Mouse (Mus musculus) lung, embryonic 16.5 days (tissue): ENCODE results near the gene Whrn. TPM values are rescaled to one million over a fixed set of nuclear protein-coding genes. Genes with fewer than 3 reads are reported as not detected.

Experiments
- ATAC-seq: fragments of 200-750 bp; cut with Nextera tagmentation; 2 replicates; pipeline ENCODE4 v1.8.0; 2017; ENCODE audit warnings: low read depth, mild to moderate bottlenecking, moderate library complexity
- H3K27ac ChIP-seq: fragments of 300-500 bp; sonication (generic); 2 replicates; pipeline ENCODE4 v1.5.1; 2014; ENCODE audit warnings: mild to moderate bottlenecking, control low read depth, low read length
- H3K27me3 ChIP-seq: fragments of 300-500 bp; sonication (generic); 2 replicates; pipeline ENCODE4 v1.6.1; 2014; ENCODE audit warnings: low read depth, low read length, mixed read lengths; ENCODE audit not compliant: control insufficient read depth, insufficient read depth
- H3K36me3 ChIP-seq: fragments of 300-500 bp; sonication (generic); 2 replicates; pipeline ENCODE4 v1.6.1; 2014; ENCODE audit warnings: low read length; ENCODE audit not compliant: control insufficient read depth, insufficient read depth
- H3K4me1 ChIP-seq: fragments of 300-500 bp; sonication (generic); replicated peaks from 2 replicates; pipeline ENCODE4 v1.6.1; 2014; ENCODE audit warnings: low read length, mixed read lengths; ENCODE audit not compliant: control insufficient read depth, insufficient read depth
- H3K4me2 ChIP-seq: fragments of 300-500 bp; sonication (generic); 2 replicates; pipeline ENCODE4 v1.6.1; 2014; ENCODE audit warnings: low read depth, low read length, control low read depth
- H3K4me3 ChIP-seq: fragments of 300-500 bp; sonication (generic); 2 replicates; pipeline ENCODE4 v1.5.1; 2014; ENCODE audit warnings: mild to moderate bottlenecking, low read length, control low read depth
- H3K9ac ChIP-seq: fragments of 300-500 bp; sonication (generic); 2 replicates; pipeline ENCODE4 v1.6.1; 2014; ENCODE audit warnings: low read length, control low read depth
- H3K9me3 ChIP-seq: fragments of 300-500 bp; sonication (generic); 2 replicates; pipeline ENCODE4 v1.6.1; 2016; ENCODE audit warnings: low read length; ENCODE audit not compliant: control insufficient read depth
- WGBS: fragments of 180-500 bp; shearing (Covaris S2); extraction: QIAGEN DNeasy Blood & Tissue Kit; methylation state at CpG from one replicate; pipeline ENCODE4 v1.1.7; 2014; 5-methylcytosine and 5-hydroxymethylcytosine counted together
- polyA plus RNA-seq: library from polyadenylated mRNA; unstranded; fragments of >200 nt; fragmentation: Nextera tagmentation; extraction: Ambion mirVana; gene quantifications from 2 replicates; pipeline ENCODE4 v1.2.1, GENCODE M21; 2015

Gene Whrn
- polyA plus RNA-seq, 1 experiment from 2014 or later: 2.6 TPM

- H3K27ac ChIP-seq: no peak overlapping the region
- H3K9ac ChIP-seq: no peak overlapping the region
- H3K36me3 ChIP-seq: no peaks in the 10 kb centered on the region
- no peak overlapping the region for H3K4me2 ChIP-seq
- no peaks in the 10 kb centered on the region for H3K27me3 ChIP-seq
- WGBS: 69% methylated on average over 7 of the region's 7 CpGs
- ATAC-seq: no peak
- no peaks in the 10 kb centered on the region for H3K9me3 ChIP-seq
- peaks cover 7% of the 10 kb centered on the region for H3K4me1 ChIP-seq
- no peak overlapping the region for H3K4me3 ChIP-seq
Observed at GRCm38 (mm10) chr4:63483741-63484140, 12.1 kb downstream of the Whrn start.

- Histone ChIP-seq H3K4me3 (no peak overlapping the region), H3K4me2 (no peak overlapping the region), H3K9me3 (no peaks in the 10 kb centered on the region), H3K36me3 (no peaks in the 10 kb centered on the region), H3K27me3 (no peaks in the 10 kb centered on the region), H3K9ac (no peak overlapping the region), H3K27ac (no peak overlapping the region), H3K4me1 (peaks cover 7% of the 10 kb centered on the region)
- ATAC-seq: no peak
- 47% methylated on average over 11 of the region's 11 CpGs for WGBS
Observed at GRCm38 (mm10) chr4:63480845-63481167, 15.0 kb downstream of the Whrn start.

- Histone ChIP-seq H3K4me1 (peaks cover 7% of the 10 kb centered on the region), H3K27ac (no peak overlapping the region), H3K27me3 (no peaks in the 10 kb centered on the region), H3K4me2 (no peak overlapping the region), H3K9ac (no peak overlapping the region), H3K9me3 (no peaks in the 10 kb centered on the region), H3K36me3 (no peaks in the 10 kb centered on the region), H3K4me3 (no peak overlapping the region)
- 0 out of 2 replicates have a peak, but pooled peaks have one; percentile 13 for ATAC-seq
- WGBS: 34% methylated on average over 11 of the region's 11 CpGs
Observed at GRCm38 (mm10) chr4:63480098-63480844, 15.5 kb downstream of the Whrn start.

- H3K4me3 ChIP-seq: no peak overlapping the region
- ATAC-seq: no peak
- WGBS: 68% methylated on average over 7 of the region's 7 CpGs
- no peaks in the 10 kb centered on the region for H3K36me3 ChIP-seq
- H3K4me1 ChIP-seq: peaks cover 7% of the 10 kb centered on the region
- no peaks in the 10 kb centered on the region for H3K9me3 ChIP-seq
- no peak overlapping the region for H3K27ac ChIP-seq
- no peak overlapping the region for H3K4me2 ChIP-seq
- no peak overlapping the region for H3K9ac ChIP-seq
- no peaks in the 10 kb centered on the region for H3K27me3 ChIP-seq
Observed at GRCm38 (mm10) chr4:63478036-63478435, 17.8 kb downstream of the Whrn start.

GRCm38 (mm10) chr4:63476891-63477290, 18.9 kb downstream of the Whrn start:
- Histone ChIP-seq H3K36me3 (no peaks in the 10 kb centered on the region), H3K4me2 (no peak overlapping the region), H3K4me1 (peaks cover 7% of the 10 kb centered on the region), H3K9ac (no peak overlapping the region), H3K27me3 (no peaks in the 10 kb centered on the region), H3K27ac (no peak overlapping the region), H3K9me3 (no peaks in the 10 kb centered on the region), H3K4me3 (no peak overlapping the region)
- ATAC-seq: no peak
- 86% methylated on average over 6 of the region's 6 CpGs for WGBS

- no peaks in the 10 kb centered on the region for H3K9me3 ChIP-seq
- H3K27me3 ChIP-seq: no peaks in the 10 kb centered on the region
- H3K4me2 ChIP-seq: no peak overlapping the region
- peaks cover under 1% of the 10 kb centered on the region for H3K4me1 ChIP-seq
- no peak overlapping the region for H3K4me3 ChIP-seq
- ATAC-seq: no peak
- no peak overlapping the region for H3K27ac ChIP-seq
- H3K36me3 ChIP-seq: no peaks in the 10 kb centered on the region
- H3K9ac ChIP-seq: no peak overlapping the region
- 61% methylated on average over 3 of the region's 3 CpGs for WGBS
Observed at GRCm38 (mm10) chr4:63475208-63475607, 20.6 kb downstream of the Whrn start.

- 26% methylated on average over 2 of the region's 2 CpGs for WGBS
- Histone ChIP-seq H3K4me3 (no peak overlapping the region), H3K27ac (no peak overlapping the region), H3K4me2 (no peak overlapping the region), H3K9me3 (no peaks in the 10 kb centered on the region), H3K27me3 (no peaks in the 10 kb centered on the region), H3K36me3 (no peaks in the 10 kb centered on the region), H3K9ac (no peak overlapping the region), H3K4me1 (no peaks in the 10 kb centered on the region)
- ATAC-seq: no peak
Observed at GRCm38 (mm10) chr4:63474439-63474838, 21.4 kb downstream of the Whrn start.

- no peak for ATAC-seq
- Histone ChIP-seq H3K36me3 (no peaks in the 10 kb centered on the region), H3K4me2 (no peak overlapping the region), H3K4me3 (no peak overlapping the region), H3K27me3 (no peaks in the 10 kb centered on the region), H3K9me3 (no peaks in the 10 kb centered on the region), H3K9ac (no peak overlapping the region), H3K4me1 (no peaks in the 10 kb centered on the region), H3K27ac (no peak overlapping the region)
- 44% methylated on average over 9 of the region's 10 CpGs for WGBS
Observed at GRCm38 (mm10) chr4:63467338-63467737, 28.5 kb downstream of the Whrn start.

GRCm38 (mm10) chr4:63466192-63466591, 29.6 kb downstream of the Whrn start:
- Histone ChIP-seq H3K4me2 (no peak overlapping the region), H3K36me3 (no peaks in the 10 kb centered on the region), H3K27me3 (no peaks in the 10 kb centered on the region), H3K27ac (no peak overlapping the region), H3K9me3 (no peaks in the 10 kb centered on the region), H3K9ac (no peak overlapping the region), H3K4me1 (no peaks in the 10 kb centered on the region), H3K4me3 (no peak overlapping the region)
- 72% methylated on average over 6 of the region's 6 CpGs for WGBS
- no peak for ATAC-seq
